Mouse (Mus musculus): Measurements from ENCODE around the gene Dok4.

Gene Dok4

DNA sequence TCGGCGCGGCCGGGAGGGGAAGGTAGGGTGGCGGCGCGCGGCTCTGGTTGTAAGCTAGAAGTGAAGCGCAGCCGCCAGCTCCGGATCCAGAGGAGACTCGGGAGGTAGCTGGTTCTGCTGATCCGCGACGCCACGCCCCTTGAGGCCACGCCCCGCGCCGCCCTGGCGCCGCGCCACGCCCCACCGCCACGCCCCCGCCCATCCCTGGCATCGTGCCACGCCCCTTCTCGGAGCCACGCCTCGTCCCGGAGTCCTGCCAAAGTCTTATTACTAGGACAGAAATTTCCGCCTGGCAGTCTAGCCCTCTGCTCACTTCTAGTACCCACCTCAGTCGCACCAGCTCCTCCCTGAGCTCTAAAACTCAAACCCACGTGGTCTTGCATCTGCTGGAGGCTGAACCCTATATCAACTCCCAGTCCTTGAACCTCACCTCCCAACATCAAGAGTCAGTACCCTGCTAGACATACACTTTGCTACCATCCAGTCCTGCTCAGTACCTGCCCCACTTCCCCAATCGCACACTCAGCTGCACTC, at the start of gene Dok4:
Gene Dok4, minus strand, starts transcription at position 134 of the 534 bp plus-strand sequence.
- DNase-seq (ENCODE audit: inconsistent age in 2 of 2, low spot score in 1 of 2): peak; percentile 90 to 100

- no peak for DNase-seq (ENCODE audit: inconsistent age in 2 of 2, low spot score in 1 of 2)
Measured at GRCm38 (mm10) chr8:94923405-94923804, 47.3 kb upstream of the Dok4 start, which contains the start of gene Adgrg5. TSS of gene Adgrg5 (plus strand) at chr8:94923694.

DNA sequence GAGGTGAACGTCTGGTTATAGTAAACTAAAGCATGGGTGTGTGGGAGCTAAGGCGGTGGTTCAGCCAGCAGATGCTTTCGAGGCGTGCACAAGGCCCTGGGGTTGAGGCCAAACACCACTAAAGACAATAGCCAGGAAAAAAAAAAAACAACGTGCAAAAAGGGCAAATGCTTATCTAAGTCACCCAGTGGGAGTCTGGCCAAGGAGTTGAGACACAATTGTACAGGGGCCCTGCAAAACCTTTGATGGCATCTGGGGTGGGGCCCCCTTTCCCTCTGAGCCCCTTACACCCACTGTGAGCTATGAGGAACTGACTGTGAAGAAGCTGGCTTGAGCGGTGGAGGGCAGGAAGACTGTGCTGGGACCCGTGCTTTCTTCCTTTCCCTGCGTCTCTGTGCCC, 46.5 kb upstream of the Dok4 start:
- no peak for DNase-seq (ENCODE audit: inconsistent age in 2 of 2, low spot score in 1 of 2)

- DNase-seq (ENCODE audit: inconsistent age in 2 of 2, low spot score in 1 of 2): no peak
Measured at GRCm38 (mm10) chr8:94922176-94922575, 46.0 kb upstream of the Dok4 start.

DNA sequence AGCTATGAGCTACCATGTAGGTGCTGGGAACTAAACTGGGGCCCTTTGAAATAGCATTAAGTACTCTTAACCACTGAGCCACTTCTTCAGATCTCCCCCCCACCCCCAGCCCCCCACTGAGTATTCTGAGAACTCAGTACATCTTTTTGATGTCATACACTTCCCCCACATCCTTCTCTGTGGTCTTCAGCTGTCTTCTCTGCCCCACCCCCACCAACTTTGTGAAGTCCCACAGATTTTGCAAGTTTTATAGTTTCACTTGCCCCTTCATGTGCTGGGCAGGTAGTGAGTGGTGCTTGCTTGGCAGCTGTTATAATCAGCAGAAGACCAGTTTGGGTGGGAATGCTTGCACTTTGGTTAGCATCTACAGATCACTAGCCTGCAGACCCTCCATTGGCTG, 43.1 kb upstream of the Dok4 start:
- DNase-seq (ENCODE audit: inconsistent age in 2 of 2, low spot score in 1 of 2): no peak

GRCm38 (mm10) chr8:94917851-94918495, 41.8 kb upstream of the Dok4 start, which contains the start of gene Ccdc102a:
TSS of gene Ccdc102a (minus strand) at chr8:94918098.
- peak; percentile 68 to 87 for DNase-seq (ENCODE audit: inconsistent age in 2 of 2, low spot score in 1 of 2)

DNA sequence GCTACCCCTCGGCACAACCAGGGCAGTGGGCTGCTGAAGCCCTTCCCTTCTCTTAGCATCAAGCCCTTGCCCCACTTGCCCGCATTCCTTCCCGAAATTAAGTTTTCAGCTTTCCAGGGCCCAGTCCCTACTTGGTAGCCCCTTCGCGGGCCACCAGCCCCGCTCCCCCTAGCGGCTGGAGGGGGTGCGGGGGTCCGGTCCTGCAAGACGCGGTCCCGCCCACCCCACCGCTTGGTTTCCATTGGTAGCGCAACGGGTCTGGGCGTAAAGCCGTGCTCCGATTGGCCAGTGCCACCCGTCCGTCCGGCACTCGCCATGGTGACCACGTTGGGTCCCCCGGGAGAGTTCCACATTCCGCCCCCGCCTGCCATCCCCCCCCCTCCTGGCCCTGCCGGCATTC, 41.2 kb upstream of the Dok4 start:
- DNase-seq (ENCODE audit: inconsistent age in 2 of 2, low spot score in 1 of 2): peak; percentile 96 to 97

- no peak for DNase-seq (ENCODE audit: inconsistent age in 2 of 2, low spot score in 1 of 2)
Measured at GRCm38 (mm10) chr8:94916960-94917324, 40.8 kb upstream of the Dok4 start.

GRCm38 (mm10) chr8:94916311-94916959, 40.3 kb upstream of the Dok4 start:
- DNase-seq (ENCODE audit: inconsistent age in 2 of 2, low spot score in 1 of 2): peak in 1 of 2 experiments; percentile 35

- DNase-seq (ENCODE audit: inconsistent age in 2 of 2, low spot score in 1 of 2): peak in 1 of 2 experiments; percentile 39
Measured at GRCm38 (mm10) chr8:94914701-94915101, 38.6 kb upstream of the Dok4 start.

DNA sequence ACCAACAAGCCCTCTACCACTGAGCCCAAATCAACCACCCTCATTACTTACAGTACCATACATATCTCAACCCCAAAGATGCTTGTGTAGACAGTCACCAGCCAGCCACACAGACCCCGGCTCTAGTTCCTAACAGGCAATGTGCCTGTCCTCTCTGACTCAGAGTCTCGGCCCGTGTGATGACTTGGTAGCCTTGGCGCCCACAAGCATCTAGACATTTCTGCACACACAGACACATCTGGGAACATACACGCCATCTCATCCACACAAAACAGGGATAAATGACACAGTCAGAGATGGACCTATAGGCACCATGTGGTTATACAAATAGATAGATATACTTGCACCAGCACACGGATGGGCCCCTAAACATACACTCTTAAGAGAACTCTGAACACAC, 38.1 kb upstream of the Dok4 start:
- peak in 1 of 2 experiments; percentile 27 for DNase-seq (ENCODE audit: inconsistent age in 2 of 2, low spot score in 1 of 2)

DNA sequence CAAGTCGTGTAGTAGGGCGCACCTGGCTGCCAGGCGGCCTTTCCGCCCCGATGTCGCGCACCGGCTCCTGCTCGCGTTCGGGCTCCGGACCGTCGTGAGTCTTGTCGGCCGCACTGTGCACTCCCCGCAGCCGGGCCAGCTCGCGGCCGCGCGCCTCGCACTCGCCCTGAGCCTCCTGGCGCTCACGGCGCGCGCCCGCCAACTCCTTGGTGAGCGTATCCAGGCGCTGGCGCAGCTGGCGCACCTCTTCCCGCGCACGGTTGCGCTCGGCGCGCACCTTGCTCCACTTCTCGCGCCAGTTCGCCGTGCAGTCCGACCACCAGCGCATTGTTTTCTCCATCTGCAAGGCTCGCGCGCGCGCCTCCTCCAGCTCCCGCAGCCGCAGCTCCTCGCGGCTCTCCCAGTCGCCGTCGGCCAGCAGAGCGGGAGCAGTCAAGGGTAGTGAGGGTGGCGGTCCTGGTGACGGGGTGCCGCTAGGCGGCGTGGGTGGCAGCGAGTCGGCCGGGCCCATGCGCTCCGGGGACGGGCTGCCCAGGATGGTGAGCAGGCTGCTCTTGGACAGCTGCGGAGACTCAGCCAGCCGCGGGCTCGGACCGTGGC, 37.0 kb upstream of the Dok4 start:
- peak; percentile 81 to 91 for DNase-seq (ENCODE audit: inconsistent age in 2 of 2, low spot score in 1 of 2)

DNA sequence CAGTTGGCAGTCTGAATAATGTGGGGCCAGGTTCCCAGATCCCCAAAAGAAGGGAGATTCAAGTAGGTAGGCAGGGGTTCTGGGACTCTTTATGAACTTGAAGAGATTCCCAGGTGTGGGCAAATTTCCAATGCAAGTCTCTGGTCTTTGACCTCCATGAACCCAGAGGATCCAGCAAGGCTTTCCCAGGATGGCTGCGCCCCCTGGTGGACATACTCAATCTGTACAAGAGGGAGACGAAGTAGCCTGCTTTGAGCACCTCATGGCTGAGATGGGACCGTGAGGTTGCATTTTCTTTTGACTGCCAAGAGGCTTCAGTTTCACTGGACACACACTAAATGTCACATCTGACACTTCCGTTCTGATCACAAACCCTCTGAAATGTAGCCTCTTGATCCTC, 32.7 kb upstream of the Dok4 start:
- DNase-seq (ENCODE audit: inconsistent age in 2 of 2, low spot score in 1 of 2): peak; percentile 84 to 95

GRCm38 (mm10) chr8:94907591-94908300, 31.6 kb upstream of the Dok4 start:
- DNase-seq (ENCODE audit: inconsistent age in 2 of 2, low spot score in 1 of 2): peak in 1 of 2 experiments; percentile 34

- DNase-seq (ENCODE audit: inconsistent age in 2 of 2, low spot score in 1 of 2): peak; percentile 85 to 94
Measured at GRCm38 (mm10) chr8:94904450-94905175, 28.5 kb upstream of the Dok4 start.

DNA sequence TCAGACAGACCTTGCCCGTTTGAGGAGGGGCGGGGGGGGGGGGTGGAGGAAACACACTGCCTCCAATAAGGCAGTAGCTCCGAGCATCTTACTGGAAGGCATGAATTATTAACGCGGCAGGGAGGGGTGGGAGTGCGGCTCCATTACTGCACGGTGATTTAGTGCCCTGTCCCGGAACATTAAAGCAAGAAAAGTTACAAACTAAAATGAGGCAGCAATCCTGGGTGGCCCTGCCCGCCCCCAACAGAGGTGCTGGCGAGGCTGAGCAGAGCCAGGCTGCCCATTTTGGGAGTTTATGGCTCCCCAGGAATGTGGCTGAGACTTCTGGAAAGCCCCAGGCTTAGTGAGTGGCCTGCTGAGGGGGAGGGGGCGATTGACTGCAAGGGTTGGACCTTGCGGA, 27.6 kb upstream of the Dok4 start:
- no peak for DNase-seq (ENCODE audit: inconsistent age in 2 of 2, low spot score in 1 of 2)

GRCm38 (mm10) chr8:94901031-94901430, 24.9 kb upstream of the Dok4 start:
- peak in 1 of 2 experiments; percentile 31 for DNase-seq (ENCODE audit: inconsistent age in 2 of 2, low spot score in 1 of 2)

DNA sequence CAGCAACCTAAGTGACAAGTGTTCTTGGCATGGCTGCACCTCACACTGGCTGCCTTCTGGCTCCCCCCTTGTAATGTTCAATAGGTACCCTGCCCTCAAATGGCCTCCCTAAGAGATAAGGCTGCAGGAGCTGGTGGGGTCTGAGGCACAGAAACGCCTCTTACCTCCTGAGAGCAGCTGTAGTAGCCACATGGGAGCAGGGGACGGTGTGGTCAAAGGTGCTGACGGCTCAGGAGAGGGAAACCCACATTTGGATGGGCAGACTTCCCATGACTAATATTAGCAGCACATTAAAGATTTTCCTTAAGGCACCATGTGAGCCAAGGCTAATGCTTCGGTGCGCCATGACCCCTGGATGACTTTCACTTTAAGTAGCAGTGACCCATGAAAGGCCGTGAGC, 24.5 kb upstream of the Dok4 start:
- DNase-seq (ENCODE audit: inconsistent age in 2 of 2, low spot score in 1 of 2): no peak

- DNase-seq (ENCODE audit: inconsistent age in 2 of 2, low spot score in 1 of 2): no peak
Measured at GRCm38 (mm10) chr8:94899262-94899661, 23.1 kb upstream of the Dok4 start.

DNA sequence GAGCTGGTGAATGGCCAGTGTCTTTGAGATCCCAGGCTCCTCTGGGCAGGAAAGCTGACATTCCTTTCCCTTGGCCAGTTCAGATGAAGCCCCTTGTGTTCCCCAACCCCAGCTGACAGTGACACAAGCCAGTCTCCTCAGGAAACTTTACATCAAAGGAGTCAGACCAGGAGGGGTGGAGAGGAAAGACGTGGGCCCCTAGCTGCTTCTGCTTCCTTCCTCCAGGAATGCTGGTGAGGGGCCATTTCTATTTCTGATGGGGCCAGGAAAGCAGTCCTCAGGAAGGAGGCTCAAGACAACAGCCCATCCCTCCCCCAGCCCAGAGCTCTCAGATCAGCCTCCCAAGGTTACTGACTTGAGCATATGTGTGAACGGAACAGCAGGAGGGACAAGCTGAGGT, 16.8 kb upstream of the Dok4 start:
- DNase-seq (ENCODE audit: inconsistent age in 2 of 2, low spot score in 1 of 2): no peak

Data from adrenal gland, adult (tissue).